Mouse (Mus musculus) lung, adult 2 months (tissue): Measurements from ENCODE around the gene Leng1.

ENCODE experiments used
- CTCF ChIP-seq: fragments of 200-500 bp; IDR thresholded peaks from 2 replicates; pipeline ENCODE4 v1.5.1; 2011; ENCODE audit warnings: mild to moderate bottlenecking, low read length, control low read depth; ENCODE audit not compliant: insufficient read depth
- POLR2A ChIP-seq: fragments of 200-500 bp; IDR thresholded peaks from 2 replicates; pipeline ENCODE4 v1.6.1; 2011; ENCODE audit warnings: low read depth, mild to moderate bottlenecking, control low read depth, low read length, borderline replicate concordance; ENCODE audit errors: extremely low read depth

GRCm38 (mm10) chr7:3707027-3707426 lies 41.4 kb upstream of the Leng1 start:
- no peak for TF ChIP-seq POLR2A
- TF ChIP-seq CTCF, result no peak
